Mouse (Mus musculus): ENCODE measurements around the gene Mrpl12.

GRCm38 (mm10) chr11:120484265-120484981 lies at the start of gene Mrpl12:
- no peak for TF ChIP-seq CTCF (IDR thresholded peaks at IDR 0.05; ENCODE audit: borderline replicate concordance, insufficient read depth, low read depth, low read length)
- TF ChIP-seq POLR2A (IDR thresholded peaks at IDR 0.05; ENCODE audit: borderline replicate concordance, insufficient read depth, low read length) = peak; percentile 87

Measured in cerebellum, adult 2 months (tissue).